Mouse (Mus musculus): Measurements from ENCODE around the gene Olfr231.

DNA sequence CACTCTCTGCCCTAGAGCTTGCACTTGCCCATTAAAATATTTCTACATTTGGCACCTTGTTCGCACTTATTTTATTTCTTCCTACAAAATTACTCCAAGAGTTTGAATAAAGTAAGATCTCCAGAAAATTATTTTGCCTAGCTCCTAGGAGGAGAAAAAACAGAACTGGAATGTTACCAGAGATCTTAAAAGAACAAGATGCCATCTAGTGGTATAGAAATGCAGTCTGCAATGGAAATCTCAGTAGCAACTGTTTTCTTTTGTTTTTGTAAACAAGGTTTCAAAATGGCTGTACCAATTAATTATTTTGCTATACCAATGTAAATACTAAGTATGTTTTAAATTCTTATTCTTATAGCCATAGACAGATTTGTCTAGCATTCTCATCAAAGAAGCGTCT is 17.2 kb downstream of the Olfr231 start:
- peak; percentile 26 for TF ChIP-seq CTCF (IDR thresholded peaks at IDR 0.05; ENCODE audit: low read depth)
- no peak for TF ChIP-seq EP300 (IDR thresholded peaks at IDR 0.05; ENCODE audit: low read depth)

Data from heart, postnatal 0 days (tissue).